Mouse (Mus musculus) liver, embryonic 15.5 days (tissue): ENCODE results near the gene Rbm45. TPM values are rescaled to one million over a fixed set of nuclear protein-coding genes. Genes with fewer than 3 reads are reported as not detected.

Experiments used
- ATAC-seq: fragments of 200-750 bp; cut with Nextera tagmentation; 2 replicates; pipeline ENCODE4 v1.8.0; 2017; ENCODE audit warnings: moderate number of reproducible peaks, mild to moderate bottlenecking, moderate library complexity; ENCODE audit not compliant: insufficient read depth
- H3K27ac ChIP-seq: fragments of 300-500 bp; sonication (generic); replicated peaks from 2 replicates; pipeline ENCODE4 v1.5.1; 2015; ENCODE audit warnings: mild to moderate bottlenecking, inconsistent platforms
- H3K27me3 ChIP-seq: fragments of 300-500 bp; sonication (generic); 2 replicates; pipeline ENCODE4 v1.6.1; 2015; ENCODE audit warnings: mild to moderate bottlenecking, inconsistent platforms
- H3K36me3 ChIP-seq: fragments of 300-500 bp; sonication (generic); replicated peaks from 2 replicates; pipeline ENCODE4 v1.6.1; 2015; ENCODE audit warnings: moderate library complexity, mild to moderate bottlenecking, inconsistent platforms
- H3K4me1 ChIP-seq: fragments of 300-500 bp; sonication (generic); replicated peaks from 2 replicates; pipeline ENCODE4 v1.6.1; 2015; ENCODE audit warnings: inconsistent platforms
- H3K4me2 ChIP-seq: fragments of 300-500 bp; sonication (generic); 2 replicates; pipeline ENCODE4 v1.6.1; 2015; ENCODE audit warnings: moderate library complexity, mild to moderate bottlenecking, inconsistent platforms
- H3K4me3 ChIP-seq: fragments of 300-500 bp; sonication (generic); replicated peaks from 2 replicates; pipeline ENCODE4 v1.5.1; 2015; ENCODE audit warnings: mild to moderate bottlenecking, inconsistent platforms
- H3K9ac ChIP-seq: fragments of 300-500 bp; sonication (generic); 2 replicates; pipeline ENCODE4 v1.6.1; 2015; ENCODE audit warnings: moderate library complexity, mild to moderate bottlenecking, inconsistent platforms
- H3K9me3 ChIP-seq: fragments of 300-500 bp; sonication (generic); replicated peaks from 2 replicates; pipeline ENCODE4 v1.6.1; 2016; ENCODE audit warnings: inconsistent platforms
- WGBS: fragments of 180-500 bp; shearing (Covaris S2); methylation state at CpG from one replicate; pipeline ENCODE4 v1.1.7; 2015; ENCODE audit warnings: mixed read lengths; ENCODE audit not compliant: insufficient replicate concordance; 5-methylcytosine and 5-hydroxymethylcytosine counted together
- polyA plus RNA-seq: library from polyadenylated mRNA; unstranded; fragments of >200 nt; fragmentation: Nextera tagmentation; extraction: Ambion mirVana; gene quantifications from 2 replicates; pipeline ENCODE4 v1.2.1, GENCODE M21; 2015

Gene Rbm45
- polyA plus RNA-seq, 1 experiment from 2014 or later = 6.1 TPM

DNA sequence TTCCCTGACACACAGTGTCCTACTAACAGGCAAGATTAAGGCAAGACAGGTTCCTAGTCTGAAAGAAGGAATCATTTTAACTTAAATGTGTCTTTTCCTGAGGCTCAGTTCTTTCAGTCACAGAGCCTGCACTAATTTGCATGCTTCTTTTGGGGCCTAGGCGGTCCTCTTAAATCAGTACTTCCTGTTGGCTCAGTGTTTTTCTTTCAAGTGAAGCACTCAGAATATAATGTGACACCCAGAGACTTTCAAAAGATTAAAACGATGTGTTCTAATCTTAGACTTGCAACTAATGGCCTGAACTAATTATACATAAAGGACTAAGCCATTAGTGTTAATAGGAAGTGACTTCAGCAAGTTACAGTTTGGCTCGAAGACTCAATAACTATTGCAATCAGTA is 59.5 kb downstream of the Rbm45 start:
- Histone ChIP-seq H3K27ac (no peak overlapping the region), H3K27me3 (no peaks in the 10 kb centered on the region), H3K36me3 (no peaks in the 10 kb centered on the region), H3K9me3 (no peaks in the 10 kb centered on the region), H3K4me1 (no peaks in the 10 kb centered on the region), H3K4me3 (no peak overlapping the region), H3K4me2 (no peak overlapping the region), H3K9ac (no peak overlapping the region)
- WGBS = 53% methylated on average over 3 of the region's 3 CpGs
- ATAC-seq = no peak

GRCm38 (mm10) chr2:76429855-76430254 is 60.1 kb downstream of the Rbm45 start:
- Histone ChIP-seq H3K9me3 (no peaks in the 10 kb centered on the region), H3K4me2 (no peak overlapping the region), H3K27me3 (no peaks in the 10 kb centered on the region), H3K27ac (no peak overlapping the region), H3K36me3 (no peaks in the 10 kb centered on the region), H3K4me3 (no peak overlapping the region), H3K4me1 (no peaks in the 10 kb centered on the region), H3K9ac (no peak overlapping the region)
- 57% methylated on average over 5 of the region's 5 CpGs for WGBS
- ATAC-seq = no peak

GRCm38 (mm10) chr2:76430539-76430938 is 60.8 kb downstream of the Rbm45 start:
- ATAC-seq = no peak
- H3K9ac ChIP-seq = no peak overlapping the region
- H3K4me2 ChIP-seq = no peak overlapping the region
- H3K4me3 ChIP-seq = no peak overlapping the region
- H3K27ac ChIP-seq = no peak overlapping the region
- WGBS = 62% methylated on average over 3 of the region's 3 CpGs
- no peaks in the 10 kb centered on the region for H3K36me3 ChIP-seq
- H3K9me3 ChIP-seq = no peaks in the 10 kb centered on the region
- no peaks in the 10 kb centered on the region for H3K27me3 ChIP-seq
- no peaks in the 10 kb centered on the region for H3K4me1 ChIP-seq

Other genes with a start within 250 kb of the Rbm45 start
- 0.02 TPM in 1 of 2 replicates, not detected in the other for gene Pde11a, start 31.2 kb upstream of the Rbm45 start, polyA plus RNA-seq
- not detected in 2 replicates for gene Cyct, start 9.5 kb upstream of the Rbm45 start, polyA plus RNA-seq
- 0.31 and 0.44 TPM in 2 replicates for gene Osbpl6, start 36.5 kb downstream of the Rbm45 start, polyA plus RNA-seq